Mouse (Mus musculus) G1E (cell line): ENCODE measurements around the gene Cdhr4.

ENCODE experiments used
- CTCF ChIP-seq: IDR thresholded peaks from 2 replicates; pipeline ENCODE4 v1.5.1; 2012; ENCODE audit warnings: low read depth, low read length, inconsistent platforms, mixed read lengths
- GATA1 ChIP-seq: IDR thresholded peaks from 2 replicates; pipeline ENCODE4 v1.6.1; 2012; ENCODE audit warnings: borderline replicate concordance, low read length, inconsistent platforms, mixed read lengths
- TAL1 ChIP-seq: conservative IDR thresholded peaks from 2 replicates; pipeline ENCODE4 v1.6.1; 2012; ENCODE audit warnings: low read depth, low read length, inconsistent platforms, mixed read lengths

GRCm38 (mm10) chr9:108044751-108045492 lies 52.6 kb downstream of the Cdhr4 start:
- TF ChIP-seq CTCF = no peak
- no peak for TF ChIP-seq GATA1
- TF ChIP-seq TAL1 = no peak
